Mouse (Mus musculus): ENCODE results near the gene Olfr313.

- TF ChIP-seq EP300 (IDR thresholded peaks at IDR 0.05; ENCODE audit: low read depth in 1 of 2, low read length in 2 of 2) (no peak), CTCF (IDR thresholded peaks at IDR 0.05 in 2 of 3, conservative IDR thresholded peaks at IDR 0.05 in 1 of 3; ENCODE audit: control insufficient read depth in 1 of 3, insufficient read depth in 1 of 3, low read depth in 2 of 3, low read length in 3 of 3, poor library complexity in 1 of 3, severe bottlenecking in 1 of 3) (no peak), GABPA (IDR thresholded peaks at IDR 0.05; ENCODE audit: low read depth, low read length) (no peak), RAD21 (IDR thresholded peaks at IDR 0.05; ENCODE audit: low read depth, low read length) (no peak), GATA1 (IDR thresholded peaks at IDR 0.05; ENCODE audit: low read depth, low read length) (no peak), POLR2A (IDR thresholded peaks at IDR 0.05; ENCODE audit: control insufficient read depth in 1 of 2, insufficient read depth in 1 of 2, low read depth in 1 of 2, low read length in 2 of 2, poor library complexity in 1 of 2) (no peak), NRF1 (IDR thresholded peaks at IDR 0.05; ENCODE audit: insufficient read depth, low read depth, low read length, poor library complexity, severe bottlenecking) (no peak), NELFE (IDR thresholded peaks at IDR 0.05; ENCODE audit: low read depth, low read length) (no peak), POLR2AphosphoS5 (IDR thresholded peaks at IDR 0.05; ENCODE audit: borderline replicate concordance, low read depth, low read length) (no peak), SMC3 (IDR thresholded peaks at IDR 0.05; ENCODE audit: low read depth, low read length) (no peak), TAL1 (IDR thresholded peaks at IDR 0.05; ENCODE audit: low read length) (no peak), HCFC1 (IDR thresholded peaks at IDR 0.05; ENCODE audit: low read depth, low read length) (no peak), JUND (IDR thresholded peaks at IDR 0.05; ENCODE audit: low read depth, low read length) (no peak), KAT2A (conservative IDR thresholded peaks at IDR 0.05; ENCODE audit: low read depth, low read length) (no peak)
Observed at GRCm38 (mm10) chr11:58789532-58789931, 25.3 kb upstream of the Olfr313 start.
